Mouse (Mus musculus) heart, adult 8-10 months (tissue): ENCODE measurements at regions not wholly inside any gene's neighbourhood (a gene's known extent, or its start where the extent isn't known, plus 50 kb on each side); places are given as distances from the start of the nearest gene placed in this dataset.

Experiments
- DNase-seq: peaks from one replicate; pipeline ENCODE4 v3.0.0; 2022; ENCODE audit warnings: low spot score

DNA sequence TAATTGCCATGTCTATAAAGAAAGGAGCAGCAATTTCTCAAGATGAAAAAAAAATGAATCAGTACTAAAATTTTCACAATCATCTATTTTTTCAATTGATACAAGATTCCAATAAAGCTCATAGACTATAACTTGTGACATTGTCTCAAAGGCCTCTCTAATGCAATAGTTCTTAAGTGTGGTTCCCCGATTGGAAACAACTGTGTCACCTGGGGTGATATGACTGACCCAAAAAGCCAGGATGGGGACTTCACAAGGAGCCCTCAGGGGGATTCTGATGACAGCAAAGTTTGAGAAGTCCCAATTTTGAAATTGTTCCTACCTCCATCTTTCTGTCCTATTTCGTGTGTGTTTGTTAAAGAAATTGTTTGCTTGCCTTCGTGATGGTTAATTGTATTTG lies 143.3 kb upstream of the Fndc3a start:
- DNase-seq, result no peak

DNA sequence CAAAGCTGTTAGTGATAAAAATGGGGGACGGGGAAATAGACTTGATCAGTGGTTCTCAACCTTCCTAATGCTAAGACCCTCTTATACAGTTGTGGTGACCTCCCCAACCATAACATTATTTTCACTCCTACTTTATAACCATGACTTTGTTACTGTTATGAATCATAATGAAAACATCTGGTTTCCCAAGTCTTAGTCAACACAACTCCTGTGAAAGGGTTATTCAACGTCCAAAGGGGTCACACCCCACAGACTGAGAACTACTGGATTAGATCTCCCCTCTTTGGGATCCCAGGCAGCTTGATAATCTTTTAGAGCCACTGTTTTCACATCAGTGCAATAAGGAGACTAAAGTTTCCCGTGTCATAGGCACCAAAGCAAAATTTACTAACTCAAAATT lies 141.1 kb upstream of the Fndc3a start:
- DNase-seq, result no peak

DNA sequence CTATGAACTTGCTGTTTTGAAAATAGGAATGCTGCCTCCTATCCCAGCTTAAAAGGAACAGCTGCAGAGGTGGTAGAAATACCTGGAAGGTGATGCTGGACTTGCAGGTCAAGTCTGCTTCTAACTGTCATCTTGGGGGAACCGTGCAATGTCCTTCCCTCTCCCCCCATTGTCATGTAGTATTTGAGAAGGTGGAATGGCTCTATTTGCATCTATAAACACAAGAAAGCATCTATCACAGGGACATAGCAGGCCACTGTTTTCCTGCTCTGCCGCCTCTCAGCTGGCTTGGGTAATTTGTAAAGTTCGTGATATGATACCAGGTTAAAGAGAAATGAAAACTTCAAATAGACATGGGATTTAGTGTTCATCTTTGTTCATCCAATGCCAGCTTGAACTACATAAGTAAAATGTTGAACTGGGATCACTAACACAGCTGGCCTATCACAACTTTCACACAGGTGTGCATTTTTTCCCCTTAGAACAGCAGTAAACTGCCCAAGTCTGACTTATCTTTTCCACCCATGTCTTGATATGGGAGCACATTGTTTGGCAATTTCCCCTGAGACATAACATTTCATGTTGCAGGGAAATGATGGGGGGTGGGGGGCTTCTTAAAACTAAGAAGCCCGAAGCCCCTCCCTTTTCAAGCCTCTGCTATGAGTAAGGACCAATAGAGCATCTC lies 138.6 kb upstream of the Fndc3a start:
- DNase-seq, result no peak

DNA sequence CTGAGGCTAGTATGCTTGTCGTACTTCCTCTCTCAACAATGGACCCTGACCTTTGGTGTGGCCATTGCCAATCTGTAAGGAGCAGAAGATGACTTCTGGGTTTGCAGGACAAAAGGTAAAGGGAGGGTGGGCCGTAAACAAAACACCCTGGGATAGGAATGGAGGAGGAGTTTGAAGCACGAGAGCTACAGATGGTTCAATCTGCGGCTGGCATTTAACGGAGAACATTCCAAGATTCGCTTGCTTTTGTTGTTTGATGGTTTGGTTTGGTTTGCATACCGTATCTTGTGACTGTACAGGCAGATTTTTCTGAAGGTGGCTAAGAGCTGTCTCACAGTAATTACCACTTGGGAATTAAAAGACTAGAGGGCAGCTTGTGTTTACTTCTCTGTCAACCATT lies 137.7 kb upstream of the Fndc3a start:
- no peak for DNase-seq

DNA sequence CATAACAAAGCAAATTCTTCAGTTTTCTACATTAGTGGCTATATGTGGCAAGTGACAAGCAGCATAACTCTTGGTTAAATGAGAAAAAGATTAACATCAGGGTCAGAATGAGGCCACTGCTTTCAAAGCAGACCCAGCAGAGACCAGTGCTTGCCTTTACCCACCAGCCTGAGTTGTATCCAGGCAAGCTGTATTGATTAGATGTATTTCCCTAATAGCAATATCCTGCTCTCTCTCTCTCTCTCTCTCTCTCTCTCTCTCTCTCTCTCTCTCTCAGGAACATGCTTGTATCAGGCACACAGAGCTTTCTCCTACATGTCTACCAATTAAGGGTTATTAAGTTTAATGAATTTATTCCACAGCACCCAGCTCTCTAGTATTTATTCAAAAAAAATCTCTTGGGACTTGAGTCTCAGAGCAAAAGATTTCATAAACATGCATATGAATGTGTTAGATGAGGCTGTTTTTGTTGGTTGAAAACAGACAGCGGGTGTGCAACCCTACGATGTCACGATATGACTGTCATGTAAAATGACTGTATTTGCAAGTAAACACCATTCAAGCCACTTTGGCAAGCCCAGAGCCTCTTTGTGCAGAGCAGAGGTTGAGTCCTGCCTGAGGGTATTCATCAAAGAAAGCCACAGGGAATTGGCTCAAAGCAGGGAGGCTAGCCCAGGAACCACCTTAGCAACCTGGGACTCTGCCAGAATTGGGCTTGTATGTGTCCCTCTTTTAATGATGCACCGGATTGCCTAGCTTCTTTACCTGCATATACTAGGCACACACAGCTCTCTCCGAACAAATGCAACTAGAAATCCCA lies 136.0 kb upstream of the Fndc3a start:
- DNase-seq, result no peak

DNA sequence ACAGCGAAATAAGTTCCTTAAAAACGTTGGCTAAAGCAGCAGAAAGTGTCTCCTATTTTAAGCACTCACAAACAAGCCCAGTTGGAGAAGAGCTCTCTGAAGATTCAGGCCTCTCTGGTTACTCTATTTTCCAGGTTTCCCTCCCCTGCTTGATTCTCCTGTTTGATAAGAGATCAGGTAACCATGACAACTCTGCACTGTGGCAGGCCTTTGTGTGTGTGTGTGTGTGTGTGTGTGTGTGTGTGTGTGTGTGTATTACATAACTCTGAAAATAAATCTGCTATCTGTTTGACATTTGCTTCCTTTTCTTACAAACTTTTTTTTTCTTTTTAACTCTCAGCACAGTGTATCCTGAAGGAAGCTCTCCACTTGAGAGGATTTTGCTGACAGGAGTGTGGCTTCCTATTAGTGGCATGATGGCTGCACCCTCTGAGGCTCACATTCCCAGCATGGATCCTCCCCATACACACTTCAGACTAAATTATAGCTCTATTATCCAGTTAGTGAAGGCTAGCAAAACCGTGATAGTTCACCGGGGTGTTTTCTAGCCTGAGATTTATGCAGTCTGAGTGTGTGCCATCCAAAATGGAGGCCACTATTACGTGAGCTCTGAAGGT lies 135.1 kb upstream of the Fndc3a start:
- no peak for DNase-seq

DNA sequence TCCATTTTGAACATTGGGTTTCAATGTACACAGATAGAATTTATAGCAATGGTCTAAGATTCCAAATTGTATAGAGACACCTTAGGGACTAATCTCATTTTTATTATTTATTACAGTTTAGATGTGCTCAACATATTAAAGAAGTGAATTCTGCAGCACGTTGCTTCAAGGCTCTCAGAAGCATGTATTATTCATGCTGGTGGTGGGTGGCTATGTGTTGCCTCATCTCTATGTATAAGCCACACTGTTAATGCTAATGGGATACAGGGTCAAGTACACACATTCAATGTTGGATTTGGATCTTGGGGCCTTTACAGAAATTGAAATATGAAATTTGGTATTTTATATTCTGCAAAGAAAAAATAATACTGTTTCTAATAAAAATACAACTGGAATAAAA lies 131.9 kb upstream of the Fndc3a start:
- no peak for DNase-seq

DNA sequence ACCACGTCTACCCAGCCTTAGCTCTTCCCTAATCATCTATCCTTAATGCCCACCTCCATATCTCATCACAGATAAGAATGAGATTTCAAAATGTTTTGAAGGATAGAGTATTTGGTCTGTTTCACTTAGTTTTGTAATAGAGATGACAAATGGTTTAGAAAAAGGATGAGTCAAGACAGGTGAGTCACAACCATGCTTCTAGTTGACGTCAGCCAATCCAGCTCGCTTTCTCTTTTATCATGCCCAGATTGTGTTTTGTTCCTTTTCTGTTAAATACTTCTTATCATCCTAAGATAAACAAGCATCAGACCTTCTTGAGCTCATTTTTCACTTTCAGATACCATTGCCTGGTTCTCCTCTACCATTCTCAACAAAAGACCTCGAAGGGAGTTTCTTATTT lies 125.4 kb upstream of the Fndc3a start:
- no peak for DNase-seq

DNA sequence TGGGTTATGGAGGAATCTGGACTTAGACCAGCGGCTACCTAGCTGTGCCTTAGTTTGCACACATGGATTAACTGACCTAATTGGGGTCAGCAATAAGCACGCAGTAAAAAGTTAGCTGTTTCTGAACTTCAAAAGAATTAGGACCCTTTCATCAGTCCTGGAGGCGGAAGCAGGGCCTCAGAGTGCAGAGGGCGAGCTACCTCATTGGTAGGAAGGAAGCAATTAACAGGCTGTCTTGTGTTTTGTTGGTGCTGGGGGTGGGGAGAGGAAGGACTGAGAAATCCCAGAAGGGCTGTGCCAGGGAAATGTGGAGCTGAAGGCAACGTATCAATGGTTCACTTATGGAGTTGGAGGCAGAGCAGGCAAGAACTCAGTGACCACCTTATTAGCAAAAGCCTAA lies 119.5 kb upstream of the Fndc3a start:
- DNase-seq, result no peak

DNA sequence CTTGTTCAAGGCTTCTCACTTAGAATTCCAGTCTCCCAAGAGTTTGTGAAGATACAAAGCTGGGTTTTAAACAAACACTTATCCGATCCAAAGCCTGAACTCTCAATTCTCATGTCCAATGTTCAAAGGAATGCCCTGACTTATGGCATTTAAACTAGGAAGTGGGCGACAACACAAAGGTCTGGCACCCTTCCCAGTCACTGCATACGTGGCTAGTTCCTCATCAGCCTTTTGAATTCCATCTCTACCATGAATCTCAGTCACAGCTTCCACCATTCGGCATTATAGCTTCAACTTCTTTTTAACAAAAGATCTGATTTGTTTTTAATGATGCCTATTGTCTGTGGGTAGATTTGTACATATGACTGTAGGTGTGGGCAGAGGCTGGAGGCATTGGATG lies 115.7 kb upstream of the Fndc3a start:
- DNase-seq, result no peak

DNA sequence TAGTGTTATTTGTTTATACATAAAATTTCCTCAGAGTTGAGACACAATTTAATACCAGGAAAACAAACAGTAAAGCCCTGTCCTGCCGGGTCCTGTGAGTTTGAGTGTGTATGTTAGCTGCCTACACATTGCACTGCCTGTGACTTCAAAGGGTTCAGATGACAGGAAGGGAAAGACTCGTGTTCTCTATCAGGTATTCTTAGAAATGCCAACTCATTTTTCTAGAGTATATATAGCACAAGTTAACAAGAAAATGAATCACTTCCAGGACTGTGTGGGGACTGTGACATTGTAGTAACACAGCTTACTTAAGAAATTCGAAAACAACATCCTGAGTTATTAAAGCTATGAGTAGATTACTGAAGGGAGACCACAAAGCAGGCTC lies 112.4 kb upstream of the Fndc3a start:
- no peak for DNase-seq

DNA sequence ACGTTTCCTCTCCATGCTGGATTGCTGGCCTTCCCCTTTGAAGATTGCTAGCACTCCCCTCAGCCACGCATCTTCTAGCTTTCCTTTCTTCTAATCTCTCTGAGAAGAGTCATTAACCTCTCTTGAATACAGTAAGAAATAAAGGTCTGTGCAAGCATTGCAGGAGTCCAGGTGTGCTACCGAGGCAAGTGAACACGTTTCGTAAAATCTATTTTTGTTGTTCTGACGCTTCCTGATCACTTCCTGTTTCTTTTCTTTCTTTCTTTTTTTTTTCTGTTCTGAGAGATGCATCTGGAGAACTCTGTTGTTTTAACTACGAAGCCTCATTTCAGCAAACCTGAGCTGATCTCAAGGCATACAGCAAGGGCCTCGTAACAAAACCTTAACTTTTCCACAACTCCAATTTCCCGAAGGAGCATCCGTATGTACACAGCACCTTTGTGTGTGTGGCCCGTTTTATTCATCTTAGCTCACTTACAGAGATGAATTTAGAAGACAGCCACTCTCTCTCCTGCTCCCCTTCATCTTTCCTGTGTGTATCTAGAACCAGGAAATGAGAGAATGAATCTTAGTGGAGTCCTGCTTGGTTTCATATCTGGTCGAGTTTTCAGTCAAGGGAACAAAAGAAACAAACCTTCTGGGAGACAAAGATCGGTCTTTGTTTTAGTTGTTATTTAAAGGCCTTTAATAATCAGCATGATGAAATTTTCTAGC lies 111.9 kb upstream of the Fndc3a start:
- no peak for DNase-seq

DNA sequence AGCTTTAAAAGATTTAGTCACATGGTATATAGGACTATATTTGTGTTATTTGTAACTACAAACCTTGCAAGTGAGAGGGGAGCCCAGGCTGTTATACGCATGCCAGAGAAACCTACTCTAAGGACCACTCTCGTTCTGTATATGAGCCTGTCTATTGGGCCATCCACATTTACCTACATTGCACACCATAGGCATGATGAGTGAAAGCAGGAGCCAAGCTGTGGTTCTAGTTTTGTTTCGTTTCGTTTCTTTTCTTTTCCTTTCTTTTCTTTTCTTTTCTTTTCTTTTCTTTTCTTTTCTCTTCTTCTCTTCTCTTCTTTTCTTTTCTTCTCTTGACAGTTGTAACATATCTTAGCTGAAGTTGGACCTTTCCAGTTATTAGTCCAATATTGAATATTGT lies 109.2 kb upstream of the Fndc3a start:
- no peak for DNase-seq

DNA sequence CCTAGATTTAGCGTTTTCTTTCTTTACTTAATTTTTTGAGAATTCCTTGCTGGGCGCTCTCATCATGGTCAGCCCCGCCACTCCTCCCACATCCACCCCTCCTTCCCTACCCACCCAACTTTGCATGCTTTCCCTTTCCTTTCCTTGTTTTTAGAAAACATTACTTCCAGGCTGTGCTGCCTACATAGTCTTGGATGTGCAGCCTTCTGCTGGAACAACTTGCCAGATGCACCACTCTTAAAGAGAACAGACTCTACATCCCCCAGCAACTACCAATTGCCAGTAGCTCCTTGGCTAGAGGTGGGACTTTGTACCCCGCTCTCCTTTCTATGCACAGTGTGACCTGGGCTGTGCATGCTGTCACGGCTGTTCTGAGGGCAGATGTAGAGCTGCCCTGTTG lies 108.0 kb upstream of the Fndc3a start:
- no peak for DNase-seq

DNA sequence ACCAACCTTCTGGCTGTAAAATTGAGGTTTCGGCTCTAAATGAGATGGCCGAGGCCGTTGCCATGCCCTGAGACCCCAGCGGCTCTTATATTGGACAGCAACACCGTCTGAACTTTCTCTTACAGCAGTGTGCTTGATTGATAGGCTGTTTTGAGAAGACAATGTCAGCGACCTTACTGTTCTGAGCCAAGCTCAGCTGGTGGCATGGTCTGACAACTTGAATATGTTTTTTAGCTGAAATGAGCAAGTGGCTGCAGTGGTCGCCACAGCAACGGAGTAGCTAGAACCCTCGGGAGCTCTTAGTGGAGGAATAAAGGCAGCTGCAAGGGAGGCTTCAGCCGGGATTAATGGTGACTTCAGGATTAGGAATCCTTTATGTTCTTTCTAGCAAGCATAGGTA lies 107.0 kb upstream of the Fndc3a start:
- no peak for DNase-seq

DNA sequence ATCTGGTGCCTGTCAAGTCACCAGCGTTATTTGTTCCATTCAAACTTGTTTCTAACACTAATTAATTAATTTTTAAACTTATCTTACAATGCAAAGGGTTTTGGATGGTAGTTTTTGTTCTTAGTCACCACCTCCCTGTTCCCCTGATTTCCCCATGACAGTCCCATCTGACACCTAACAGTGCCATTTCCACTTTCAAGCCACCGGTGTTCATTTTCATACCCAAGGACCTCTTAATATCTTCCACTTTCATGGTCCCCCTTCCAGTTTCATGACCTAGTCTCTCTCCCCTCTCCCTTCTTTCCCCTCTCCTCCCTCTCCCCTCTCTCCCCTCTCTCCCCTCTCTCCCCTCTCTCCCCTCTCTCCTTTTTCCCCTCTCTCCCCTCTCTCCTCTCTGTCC lies 99.3 kb upstream of the Fndc3a start:
- no peak for DNase-seq

DNA sequence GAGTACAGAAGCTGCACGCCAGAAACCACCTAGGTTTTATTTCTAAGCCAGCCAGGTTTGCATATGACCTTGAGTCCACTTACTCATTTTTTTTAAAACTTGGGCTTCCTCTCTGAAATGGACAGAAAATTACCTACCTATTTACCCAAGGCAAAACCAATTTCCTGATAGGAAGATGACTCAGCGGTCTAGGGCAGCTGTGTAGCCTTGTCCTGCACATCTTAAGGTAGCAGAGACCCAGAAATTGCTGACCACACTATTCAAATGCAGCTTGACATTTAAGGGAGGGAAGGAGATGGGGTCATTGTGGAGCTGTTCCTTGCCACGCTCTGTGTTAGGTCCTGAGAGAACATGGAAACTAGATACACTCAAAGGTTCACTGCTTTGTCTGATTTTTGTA lies 98.1 kb upstream of the Fndc3a start:
- no peak for DNase-seq

DNA sequence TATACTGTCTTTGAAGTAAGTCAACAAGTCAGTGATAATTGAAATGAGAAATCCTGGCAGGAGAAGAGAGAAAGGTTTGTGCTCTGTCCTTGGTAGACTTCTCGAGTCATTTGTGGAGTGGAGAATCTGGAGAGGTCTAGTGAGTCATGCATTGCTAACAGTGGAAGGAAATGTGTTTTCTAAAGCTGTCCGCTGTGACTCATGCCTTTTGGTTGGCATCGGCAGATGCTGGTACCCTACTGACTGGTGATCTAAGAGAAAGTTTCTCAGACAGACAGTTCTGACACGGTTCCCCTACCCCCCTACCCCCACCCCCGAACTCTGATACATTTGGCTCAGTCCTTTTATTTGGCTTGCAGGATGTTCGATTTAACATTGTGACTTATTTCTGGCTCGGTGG lies 97.5 kb upstream of the Fndc3a start:
- no peak for DNase-seq

DNA sequence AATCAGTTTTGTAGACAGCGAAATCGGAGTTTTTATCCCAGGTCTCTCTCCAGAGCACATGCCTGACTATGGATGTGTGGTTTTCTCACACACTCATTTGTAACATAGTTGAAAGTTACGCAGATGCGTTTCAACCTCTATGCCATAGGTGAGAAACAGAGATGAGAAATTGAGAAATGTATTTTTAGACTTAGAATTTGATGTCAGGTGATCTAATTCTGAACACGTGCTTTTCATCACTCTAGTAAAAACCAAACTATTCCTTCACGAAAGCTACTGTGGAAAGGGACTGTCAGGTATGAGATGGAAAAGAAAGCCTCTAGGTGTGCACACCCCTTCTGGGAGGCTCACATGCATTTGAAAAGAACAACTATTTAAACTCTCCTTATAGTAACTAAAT lies 96.8 kb upstream of the Fndc3a start:
- DNase-seq, result no peak

DNA sequence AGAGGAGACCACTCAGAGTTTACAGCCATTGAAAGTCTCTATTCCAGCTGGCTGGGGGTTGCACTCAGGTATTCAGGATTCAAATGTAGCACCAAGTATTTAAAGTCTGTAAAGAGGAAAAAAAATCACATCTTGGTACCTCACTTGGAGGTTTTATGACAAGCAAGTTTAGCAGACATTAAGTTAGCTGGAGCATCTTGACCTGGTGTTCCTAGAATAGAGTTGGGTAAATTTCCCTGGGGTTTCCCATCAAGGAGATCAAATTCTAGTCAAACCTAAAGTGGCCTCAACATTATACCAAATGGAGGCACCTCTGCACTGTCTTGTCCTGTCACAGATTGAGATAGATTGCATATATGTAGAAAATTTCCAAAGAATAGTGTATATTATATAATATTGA lies 93.8 kb upstream of the Fndc3a start:
- no peak for DNase-seq

DNA sequence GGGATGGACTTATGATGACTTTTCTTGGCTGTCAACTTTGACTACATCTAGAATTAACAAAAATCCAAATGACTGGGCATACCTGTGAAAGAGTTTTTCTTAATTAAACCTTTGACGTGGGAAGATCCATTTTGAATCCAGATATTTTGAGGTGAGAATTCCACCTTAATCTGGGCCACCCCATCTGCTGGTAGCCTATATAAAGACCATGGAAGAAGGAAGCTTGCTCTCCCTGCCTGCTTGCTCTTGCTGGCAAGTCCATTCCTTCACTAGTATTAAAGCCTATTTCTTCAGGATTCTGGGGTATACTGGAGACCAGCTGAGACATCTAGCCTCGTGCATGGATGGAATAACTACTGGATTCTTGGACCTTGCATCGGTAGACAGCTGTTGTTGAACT lies 80.9 kb upstream of the Fndc3a start:
- no peak for DNase-seq

DNA sequence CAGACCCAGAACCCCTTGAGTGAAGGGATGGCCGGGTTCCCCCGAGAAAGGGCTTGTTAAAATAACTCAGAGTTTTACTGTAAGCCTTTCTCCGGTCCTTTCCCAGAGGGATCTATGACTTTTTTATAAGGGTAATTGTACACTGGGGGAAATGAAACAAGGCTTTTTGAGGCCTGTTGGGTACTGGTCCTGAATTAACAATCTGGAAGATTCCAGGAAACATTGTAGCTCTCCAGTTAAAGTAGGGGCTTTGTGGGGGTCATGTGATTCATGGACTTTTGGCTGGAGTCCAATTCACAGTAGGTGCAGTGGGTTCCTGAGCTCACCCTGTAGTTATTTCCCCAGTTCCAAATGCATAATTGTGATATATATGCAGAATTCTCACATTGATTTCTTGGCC lies 77.1 kb upstream of the Fndc3a start:
- no peak for DNase-seq

DNA sequence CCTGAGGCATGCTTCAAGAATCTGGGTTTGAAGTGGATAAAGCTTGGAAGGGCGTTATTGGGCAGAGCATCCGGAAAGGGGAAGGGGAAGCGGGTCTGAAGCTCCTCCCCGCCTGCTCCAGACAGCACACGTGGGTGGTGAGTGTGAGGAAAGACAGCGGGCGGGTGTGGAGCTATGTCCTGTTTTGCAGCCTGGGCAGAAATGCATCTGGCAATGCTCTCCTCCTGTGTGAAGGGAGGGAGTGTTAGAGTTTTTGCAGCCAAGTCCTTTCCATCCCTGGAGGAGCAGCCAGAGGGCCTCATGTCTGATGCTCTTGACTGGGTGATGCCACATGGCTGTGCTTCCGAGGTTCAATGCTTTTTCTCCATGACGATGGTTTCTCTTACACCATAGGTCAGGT lies 73.4 kb upstream of the Fndc3a start:
- peak; percentile 49 for DNase-seq
